Mouse (Mus musculus) left cerebral cortex, adult 2 months (tissue): ENCODE measurements at regions not wholly inside any gene's neighbourhood (a gene's known extent, or its start where the extent isn't known, plus 50 kb on each side); places are given as distances from the start of the nearest gene placed in this dataset.

Source experiments
- DNase-seq, 2 experiments: peaks; one replicate each; pipeline ENCODE4 v3.0.0; 2021 to 2022; ENCODE audit warnings: low spot score in 2 of 2, mixed read lengths in 1 of 2; ENCODE audit errors: extremely low spot score in 1 of 2
- H3K27ac ChIP-seq: fragments of 200-600 bp; 2 replicates; pipeline ENCODE4 v1.8.1; 2022
- H3K4me3 ChIP-seq: fragments of 200-600 bp; 2 replicates; pipeline ENCODE4 v1.8.1; 2022
- CTCF ChIP-seq: fragments of 200-600 bp; IDR thresholded peaks from 2 replicates; pipeline ENCODE4 v1.8.1; 2022; ENCODE audit warnings: antibody characterized with exemption, mild to moderate bottlenecking, moderate library complexity
- intact Hi-C: fragments of 180-260 bp; cut with DNase I; formaldehyde crosslinking; loops from one replicate; pipeline ENCODE4 v1.15.1; 2025

DNA sequence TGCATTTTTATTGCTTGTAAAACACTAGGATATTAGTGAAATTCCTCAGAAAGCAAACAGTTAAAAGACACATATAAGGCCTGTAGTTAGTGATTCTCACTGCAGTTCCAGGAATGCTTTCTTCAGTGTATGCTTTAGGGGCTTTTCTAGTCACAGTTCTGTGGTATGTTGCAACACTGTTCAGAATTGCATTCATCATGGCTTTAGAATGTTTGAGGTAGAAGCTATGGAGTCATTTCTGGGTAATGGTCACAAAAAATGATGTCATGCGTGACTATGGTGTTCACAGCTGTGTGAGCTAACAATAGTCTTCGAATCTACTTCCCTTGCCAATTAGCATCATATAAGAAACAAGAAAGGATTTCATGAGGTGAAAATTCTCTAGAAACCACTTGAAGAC lies 69.0 kb upstream of the Nrxn1 start:
- no peak overlapping the region for H3K27ac ChIP-seq
- intact Hi-C loops, result no loop called here
- H3K4me3 ChIP-seq, result no peak overlapping the region
- no peak for DNase-seq
- TF ChIP-seq CTCF, result no peak
